Mouse (Mus musculus): ENCODE results near the gene Nubpl.

DNA sequence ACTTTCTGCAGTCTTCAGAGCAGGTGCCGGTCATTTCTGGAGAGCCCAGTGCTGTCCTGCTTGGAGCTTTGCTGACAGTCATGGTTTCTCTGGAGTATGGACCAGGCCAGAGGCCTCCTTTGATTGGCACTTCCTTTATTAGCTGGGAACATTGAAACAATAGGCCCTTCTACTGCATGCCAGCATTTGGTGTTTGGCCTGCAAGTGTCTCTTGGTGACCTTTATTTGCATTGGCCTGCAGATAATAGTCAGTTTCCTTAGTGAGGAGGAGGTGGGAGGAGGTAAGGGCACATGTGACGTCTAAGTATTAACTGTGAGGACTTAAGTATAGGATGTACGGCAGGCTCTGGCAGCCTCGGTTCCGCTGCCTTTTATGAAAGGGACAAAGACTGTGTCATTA, 249.1 kb downstream of the Nubpl start:
- no peak for TF ChIP-seq CTCF (IDR thresholded peaks at IDR 0.05; ENCODE audit: borderline replicate concordance, control insufficient read depth, extremely low read depth, insufficient read depth, low read length, poor library complexity)
- no peak for TF ChIP-seq POLR2A (IDR thresholded peaks at IDR 0.05; ENCODE audit: control insufficient read depth, extremely low read depth, insufficient read depth, low read length, poor library complexity)

Data from thymus, adult 2 months (tissue).